Mouse (Mus musculus) thymus, adult 2 months (tissue): Measurements from ENCODE around the gene Stard7.

Source experiments
- CTCF ChIP-seq: fragments of 200-500 bp; IDR thresholded peaks from 2 replicates; pipeline ENCODE4 v1.5.1; 2012; ENCODE audit warnings: mild to moderate bottlenecking, control low read depth, low read length, moderate library complexity, borderline replicate concordance; ENCODE audit not compliant: control insufficient read depth, poor library complexity, insufficient read depth; ENCODE audit errors: extremely low read depth
- POLR2A ChIP-seq: fragments of 200-500 bp; IDR thresholded peaks from 2 replicates; pipeline ENCODE4 v1.6.1; 2012; ENCODE audit warnings: mild to moderate bottlenecking, low read length, control low read depth, moderate library complexity; ENCODE audit not compliant: control insufficient read depth, poor library complexity, insufficient read depth; ENCODE audit errors: extremely low read depth

DNA sequence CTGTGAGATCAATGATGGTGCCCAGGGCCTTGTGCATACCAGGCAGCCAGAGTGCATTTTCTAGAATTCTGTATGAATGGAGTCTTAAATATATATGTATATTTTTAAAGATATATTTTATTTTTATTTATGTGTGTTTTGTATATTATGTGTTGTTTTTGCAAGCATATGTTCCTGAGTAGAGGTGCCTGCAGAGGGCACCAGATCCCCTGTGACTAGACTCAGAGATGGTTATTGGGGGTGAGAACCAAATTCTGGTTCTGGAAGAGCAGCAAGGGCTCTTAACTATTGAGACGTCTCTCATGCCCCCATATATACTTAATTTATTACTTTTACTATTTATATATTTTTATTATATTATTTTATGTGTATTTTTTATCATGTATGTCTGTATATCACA lies 41.2 kb downstream of the Stard7 start:
- TF ChIP-seq POLR2A (no peak), CTCF (no peak)
